Mouse (Mus musculus) spleen, adult 2 months (tissue): ENCODE results near the gene Cilp.

Source experiments
- CTCF ChIP-seq: fragments of 200-500 bp; IDR thresholded peaks from 2 replicates; pipeline ENCODE4 v1.5.1; 2011; ENCODE audit warnings: mild to moderate bottlenecking, inconsistent platforms; ENCODE audit not compliant: insufficient read depth, insufficient read length, insufficient replicate concordance; ENCODE audit errors: extremely low read depth
- POLR2A ChIP-seq: fragments of 200-500 bp; IDR thresholded peaks from 2 replicates; pipeline ENCODE4 v1.6.1; 2011; ENCODE audit warnings: low read depth, low read length, inconsistent platforms

DNA sequence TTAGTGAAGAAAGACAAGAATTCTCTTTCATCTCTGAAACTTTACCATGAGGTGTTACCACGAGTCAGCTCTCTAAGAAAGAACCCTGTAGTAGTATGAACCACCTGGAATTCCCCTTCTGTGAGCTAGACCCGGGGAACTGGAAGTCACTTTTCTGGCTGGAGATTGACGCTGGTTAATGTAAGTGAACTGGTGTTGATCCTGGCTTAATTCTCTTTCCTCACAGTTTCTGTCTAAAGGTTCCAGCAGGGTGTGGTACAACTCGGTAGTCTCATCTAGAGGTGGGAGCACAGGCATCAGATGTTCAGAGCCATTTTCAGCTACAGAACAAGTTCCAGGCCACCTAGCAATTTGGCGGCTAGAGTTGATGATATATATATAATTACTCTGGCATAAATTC, 28.1 kb downstream of the Cilp start:
- TF ChIP-seq CTCF (no peak), POLR2A (no peak)
